Mouse (Mus musculus) liver, embryonic 11.5 days (tissue): ENCODE measurements around the gene Podn. TPM values are rescaled to one million over a fixed set of nuclear protein-coding genes. Genes with fewer than 3 reads are reported as not detected.

Experiments used
- ATAC-seq: fragments of 200-750 bp; cut with Nextera tagmentation; replicated peaks from 2 replicates; pipeline ENCODE4 v1.8.0; 2017; ENCODE audit warnings: moderate number of reproducible peaks, mild to moderate bottlenecking, moderate TSS enrichment, moderate library complexity; ENCODE audit not compliant: low FRiP score
- DNase-seq: peaks from one replicate; pipeline ENCODE4 v3.0.0-alpha.2; 2017; ENCODE audit warnings: low spot score
- H3K27ac ChIP-seq: fragments of 300-500 bp; sonication (generic); 2 replicates; pipeline ENCODE4 v1.5.1; 2014; ENCODE audit warnings: mild to moderate bottlenecking, low read depth, low read length, control low read depth
- H3K27me3 ChIP-seq: fragments of 300-500 bp; sonication (generic); replicated peaks from 2 replicates; pipeline ENCODE4 v1.6.1; 2014; ENCODE audit warnings: low read length, mixed read lengths; ENCODE audit not compliant: control insufficient read depth, insufficient read depth
- H3K36me3 ChIP-seq: fragments of 300-500 bp; sonication (generic); 2 replicates; pipeline ENCODE4 v1.6.1; 2014; ENCODE audit warnings: mild to moderate bottlenecking, low read length, moderate library complexity, mixed read lengths; ENCODE audit not compliant: control insufficient read depth, insufficient read depth
- H3K4me1 ChIP-seq: fragments of 300-500 bp; sonication (generic); replicated peaks from 2 replicates; pipeline ENCODE4 v1.6.1; 2014; ENCODE audit warnings: low read length, mixed read lengths; ENCODE audit not compliant: control insufficient read depth, insufficient read depth
- H3K4me2 ChIP-seq: fragments of 300-500 bp; sonication (generic); 2 replicates; pipeline ENCODE4 v1.6.1; 2014; ENCODE audit warnings: mild to moderate bottlenecking, control low read depth, moderate library complexity
- H3K4me3 ChIP-seq: fragments of 300-500 bp; sonication (generic); 2 replicates; pipeline ENCODE4 v1.5.1; 2014; ENCODE audit warnings: low read depth, low read length, control low read depth
- H3K9ac ChIP-seq: fragments of 300-500 bp; sonication (generic); 2 replicates; pipeline ENCODE4 v1.6.1; 2014; ENCODE audit warnings: low read depth, low read length, control low read depth
- H3K9me3 ChIP-seq: fragments of 300-500 bp; sonication (generic); 2 replicates; pipeline ENCODE4 v1.6.1; 2016; ENCODE audit warnings: low read length, inconsistent platforms, mixed read lengths; ENCODE audit not compliant: control insufficient read depth
- WGBS: fragments of 180-500 bp; shearing (Covaris S2); extraction: QIAGEN DNeasy Blood & Tissue Kit; methylation state at CpG from one replicate; pipeline ENCODE4 v1.1.7; 2014; 5-methylcytosine and 5-hydroxymethylcytosine counted together
- polyA plus RNA-seq: library from polyadenylated mRNA; unstranded; fragments of >200 nt; fragmentation: Nextera tagmentation; extraction: Ambion mirVana; gene quantifications from 2 replicates; pipeline ENCODE4 v1.2.1, GENCODE M21; 2014

Podn gene
- polyA plus RNA-seq, 1 experiment from 2014 or later, result 0.92 TPM

GRCm38 (mm10) chr4:108063616-108064015, 32.6 kb downstream of the Podn start:
- ATAC-seq, result no peak
- Histone ChIP-seq H3K4me3 (no peak overlapping the region), H3K9ac (no peak overlapping the region), H3K36me3 (peaks cover 26% of the 10 kb centered on the region), H3K9me3 (no peaks in the 10 kb centered on the region), H3K27ac (no peak overlapping the region), H3K4me2 (no peak overlapping the region), H3K4me1 (peaks cover 5% of the 10 kb centered on the region; the same call in 1 of the 2 replicates), H3K27me3 (no peaks in the 10 kb centered on the region)
- no peak for DNase-seq
- 81% methylated on average over 6 of the region's 6 CpGs for WGBS

- H3K27ac ChIP-seq, result no peak overlapping the region
- DNase-seq (no peak), ATAC-seq (no peak)
- H3K9ac ChIP-seq, result no peak overlapping the region
- H3K4me1 ChIP-seq, result peaks cover 4% of the 10 kb centered on the region; the same call in 1 of the 2 replicates
- H3K9me3 ChIP-seq, result no peaks in the 10 kb centered on the region
- H3K27me3 ChIP-seq, result no peaks in the 10 kb centered on the region
- no peak overlapping the region for H3K4me3 ChIP-seq
- WGBS, result 90% methylated on average over 5 of the region's 5 CpGs
- peaks cover 26% of the 10 kb centered on the region for H3K36me3 ChIP-seq
- no peak overlapping the region for H3K4me2 ChIP-seq
Measured at GRCm38 (mm10) chr4:108062524-108062923, 33.7 kb downstream of the Podn start.

DNA sequence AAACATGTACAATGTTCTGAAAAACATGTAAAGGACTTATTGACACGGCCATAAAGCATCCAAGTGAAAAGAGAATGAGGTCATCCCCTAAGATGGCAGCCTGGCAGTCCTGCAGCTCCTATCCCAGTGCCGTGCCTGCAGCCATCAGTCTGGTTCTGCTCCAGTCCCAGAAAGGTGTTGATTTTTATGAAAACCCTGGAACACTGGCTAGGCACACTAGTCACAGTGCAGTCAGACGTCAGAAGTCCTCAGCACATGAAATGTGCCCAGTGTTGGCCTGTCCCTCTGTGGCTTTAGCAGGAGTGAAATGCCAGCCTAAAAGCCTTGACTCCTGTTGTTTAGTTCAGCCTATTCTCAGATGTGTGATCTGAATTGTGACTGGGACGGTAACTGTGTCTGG, 35.5 kb downstream of the Podn start:
- H3K27ac ChIP-seq, result no peak overlapping the region
- no peak overlapping the region for H3K4me2 ChIP-seq
- H3K36me3 ChIP-seq, result peaks cover 22% of the 10 kb centered on the region
- no peak overlapping the region for H3K9ac ChIP-seq
- H3K4me3 ChIP-seq, result no peak overlapping the region
- H3K27me3 ChIP-seq, result no peaks in the 10 kb centered on the region
- DNase-seq (no peak), ATAC-seq (no peak)
- WGBS, result 86% methylated on average over 4 of the region's 4 CpGs
- H3K9me3 ChIP-seq, result no peaks in the 10 kb centered on the region
- H3K4me1 ChIP-seq, result no peaks in the 10 kb centered on the region

DNA sequence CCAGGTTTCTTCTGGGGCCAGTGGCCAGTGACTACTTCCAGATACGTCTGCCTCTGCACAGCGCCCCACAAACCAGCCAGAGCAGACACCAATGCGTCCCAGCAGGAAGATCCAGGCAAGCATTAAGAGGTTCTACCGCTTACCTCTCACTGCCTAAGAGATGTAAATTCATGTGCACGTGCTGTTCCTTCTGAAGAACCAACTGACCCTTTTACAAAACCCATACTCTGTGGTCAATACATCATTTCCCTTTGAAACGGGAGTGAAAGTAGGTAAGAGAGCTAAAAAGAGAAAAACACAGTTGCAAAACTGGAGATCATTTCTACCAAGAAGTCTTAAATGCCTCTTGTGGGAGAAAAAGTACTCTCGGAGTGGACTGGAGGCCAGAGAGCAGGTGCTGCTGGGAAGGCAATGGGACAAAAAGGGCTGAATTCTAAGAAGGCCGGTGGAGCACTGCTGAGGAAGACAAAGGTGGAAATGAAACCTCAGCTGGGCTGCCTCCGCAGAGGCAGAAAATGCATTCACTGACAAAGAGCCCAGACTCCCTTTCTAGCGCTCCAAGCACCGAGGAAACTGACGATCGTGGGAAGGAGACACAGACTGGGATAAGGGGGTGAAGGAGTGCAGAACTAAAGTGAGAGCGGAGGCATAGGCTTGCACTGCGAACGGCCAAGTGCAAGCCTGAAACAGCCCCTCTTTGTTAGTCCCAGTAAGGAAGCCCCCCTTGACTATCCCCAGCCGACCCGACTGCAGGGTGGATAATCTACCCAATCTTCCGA, 36.5 kb downstream of the Podn start:
- no peak overlapping the region for H3K27ac ChIP-seq
- H3K9me3 ChIP-seq, result no peaks in the 10 kb centered on the region
- H3K4me1 ChIP-seq, result no peaks in the 10 kb centered on the region
- WGBS, result 84% methylated on average over 19 of the region's 19 CpGs
- H3K4me3 ChIP-seq, result no peak overlapping the region
- ATAC-seq (no peak), DNase-seq (no peak)
- no peak overlapping the region for H3K4me2 ChIP-seq
- no peak overlapping the region for H3K9ac ChIP-seq
- no peaks in the 10 kb centered on the region for H3K27me3 ChIP-seq
- peaks cover 26% of the 10 kb centered on the region for H3K36me3 ChIP-seq

- Histone ChIP-seq H3K9me3 (no peaks in the 10 kb centered on the region), H3K9ac (no peak overlapping the region), H3K4me1 (no peaks in the 10 kb centered on the region), H3K27ac (no peak overlapping the region), H3K27me3 (no peaks in the 10 kb centered on the region), H3K36me3 (peaks cover 29% of the 10 kb centered on the region), H3K4me2 (no peak overlapping the region), H3K4me3 (no peak overlapping the region)
- DNase-seq (no peak), ATAC-seq (no peak)
- WGBS, result 73% methylated on average over 10 of the region's 10 CpGs
Measured at GRCm38 (mm10) chr4:108058166-108058565, 38.1 kb downstream of the Podn start.

DNA sequence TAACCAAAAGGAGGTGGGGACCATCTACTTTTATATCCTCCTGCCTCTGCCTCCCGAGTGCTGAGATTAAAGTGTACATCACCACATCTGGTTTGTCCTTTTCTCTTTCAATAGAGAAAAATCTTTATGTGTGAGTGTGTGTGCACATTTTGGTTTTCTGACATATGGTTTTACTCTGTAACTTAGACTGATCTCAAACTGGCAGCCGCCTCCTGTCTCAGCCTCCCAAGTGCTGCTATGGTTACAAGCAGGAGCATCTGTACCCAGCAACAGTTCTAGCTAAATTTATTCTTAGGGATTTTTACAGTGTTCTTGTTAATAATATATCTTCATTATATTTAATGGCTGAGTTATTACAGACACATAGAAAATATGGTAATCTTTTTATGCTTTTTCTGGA, 39.0 kb downstream of the Podn start:
- Histone ChIP-seq H3K4me2 (no peak overlapping the region), H3K9ac (no peak overlapping the region), H3K4me3 (no peak overlapping the region), H3K27ac (no peak overlapping the region), H3K27me3 (no peaks in the 10 kb centered on the region), H3K9me3 (no peaks in the 10 kb centered on the region), H3K4me1 (no peaks in the 10 kb centered on the region), H3K36me3 (peaks cover 21% of the 10 kb centered on the region)
- 86% methylated on average over 2 of the region's 2 CpGs for WGBS
- ATAC-seq (no peak), DNase-seq (no peak)

- 89% methylated on average over 10 of the region's 10 CpGs for WGBS
- H3K27ac ChIP-seq, result no peak overlapping the region
- H3K27me3 ChIP-seq, result no peaks in the 10 kb centered on the region
- H3K4me1 ChIP-seq, result no peaks in the 10 kb centered on the region
- no peak overlapping the region for H3K4me3 ChIP-seq
- no peak overlapping the region for H3K4me2 ChIP-seq
- peaks cover 20% of the 10 kb centered on the region for H3K36me3 ChIP-seq
- ATAC-seq (no peak), DNase-seq (no peak)
- H3K9me3 ChIP-seq, result no peaks in the 10 kb centered on the region
- no peak overlapping the region for H3K9ac ChIP-seq
Measured at GRCm38 (mm10) chr4:108055873-108056272, 40.4 kb downstream of the Podn start.

GRCm38 (mm10) chr4:108052673-108053072, 43.6 kb downstream of the Podn start:
- H3K4me3 ChIP-seq, result no peak overlapping the region
- H3K9me3 ChIP-seq, result no peaks in the 10 kb centered on the region
- no peak overlapping the region for H3K27ac ChIP-seq
- ATAC-seq, result peak; percentile 39; the same call in 1 of the 2 replicates
- H3K4me2 ChIP-seq, result no peak overlapping the region
- no peaks in the 10 kb centered on the region for H3K27me3 ChIP-seq
- no peaks in the 10 kb centered on the region for H3K4me1 ChIP-seq
- H3K36me3 ChIP-seq, result peaks cover 17% of the 10 kb centered on the region
- H3K9ac ChIP-seq, result no peak overlapping the region
- DNase-seq, result no peak
- 75% methylated on average over 8 of the region's 8 CpGs for WGBS

DNA sequence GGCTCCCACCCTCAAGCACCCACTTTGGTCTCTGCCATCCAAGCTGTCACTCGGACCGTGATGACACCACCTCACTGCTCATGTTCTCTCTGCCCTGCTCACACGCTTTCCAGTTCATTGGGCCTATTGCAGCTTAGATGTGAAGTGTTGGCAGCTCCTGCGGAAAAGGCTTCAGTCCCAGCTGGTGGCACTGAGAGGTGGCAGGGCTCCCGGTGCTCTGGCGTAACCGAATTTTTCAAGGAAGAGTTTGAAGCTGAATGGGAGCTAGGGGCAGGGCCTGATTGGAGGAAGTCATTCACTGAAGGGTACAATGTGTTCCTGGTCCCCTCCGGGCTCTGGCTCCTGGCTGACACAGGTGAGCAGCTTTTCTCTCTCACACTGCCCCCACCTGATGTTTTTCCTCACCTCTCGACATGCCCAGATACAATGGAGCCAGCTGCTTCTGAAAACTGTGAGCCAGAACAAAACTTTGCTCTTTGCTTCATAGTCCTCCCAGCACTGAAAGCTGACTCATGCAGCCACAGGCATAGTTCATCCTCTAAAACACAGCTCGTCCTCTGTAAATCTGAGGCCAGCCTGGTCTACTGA, 44.5 kb downstream of the Podn start:
- 88% methylated on average over 10 of the region's 10 CpGs for WGBS

More for the DNA sequence above, 44.5 kb downstream of the Podn start:
- Histone ChIP-seq H3K9me3 (no peaks in the 10 kb centered on the region), H3K27me3 (no peaks in the 10 kb centered on the region), H3K4me1 (no peaks in the 10 kb centered on the region), H3K27ac (no peak overlapping the region), H3K4me3 (no peak overlapping the region), H3K9ac (no peak overlapping the region), H3K36me3 (peaks cover 21% of the 10 kb centered on the region), H3K4me2 (no peak overlapping the region)
- DNase-seq, result no peak
- no peak for ATAC-seq
